Mouse (Mus musculus): ENCODE results near the gene Anxa5. TPM values are rescaled to one million over a fixed set of nuclear protein-coding genes. Genes with fewer than 3 reads are reported as not detected.
A peak's percentile ranks its signal among the peaks of the same experiment; 100 is the strongest.

Anxa5 gene
- total RNA-seq, 2 experiments from 2014 or later = 234 to 248 TPM

DNA sequence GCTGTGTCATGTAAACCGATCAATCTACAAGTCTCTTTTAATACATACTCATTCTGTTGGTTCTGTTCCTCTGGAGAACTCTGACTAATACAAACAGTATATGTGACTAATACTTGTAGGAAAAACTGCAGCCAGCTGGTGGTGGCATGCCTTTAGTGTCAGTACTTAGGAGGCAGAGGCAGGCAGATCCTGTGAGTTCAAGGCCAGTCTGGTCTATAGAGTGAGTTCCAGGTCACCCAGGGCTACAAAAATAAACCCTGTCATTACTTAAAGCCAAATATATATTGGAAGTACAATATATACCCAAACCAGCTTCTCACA, 13.9 kb upstream of the Anxa5 start:
- no peak for DNase-seq
- intact Hi-C loops (cut with DNase I) = no loop called here

- no peak for DNase-seq
- intact Hi-C loops (cut with DNase I) = no loop called here
These were observed 13.3 kb upstream of the Anxa5 start for GRCm38 (mm10) chr3:36488899-36489589.

- intact Hi-C loops (cut with DNase I) = no loop called here
- no peak for DNase-seq
These were observed 12.7 kb upstream of the Anxa5 start for GRCm38 (mm10) chr3:36488367-36488766.

- intact Hi-C loops (cut with DNase I) = no loop called here
- no peak for DNase-seq
These were observed 11.2 kb upstream of the Anxa5 start for GRCm38 (mm10) chr3:36486881-36487280.

GRCm38 (mm10) chr3:36486176-36486575, 10.5 kb upstream of the Anxa5 start:
- intact Hi-C loops (cut with DNase I) = no loop called here
- DNase-seq = no peak

- no peak for DNase-seq
- intact Hi-C loops (cut with DNase I) = no loop called here
These were observed 8.6 kb upstream of the Anxa5 start for GRCm38 (mm10) chr3:36484292-36484691.

- intact Hi-C loops (cut with DNase I) = no loop called here
- DNase-seq = no peak
These were observed 7.2 kb upstream of the Anxa5 start for GRCm38 (mm10) chr3:36482940-36483339.

GRCm38 (mm10) chr3:36481776-36482193, 6.1 kb upstream of the Anxa5 start:
- peak; percentile 79 to 82 for DNase-seq
- intact Hi-C loops (cut with DNase I) = loop anchor here (2.0 kb wide), 1 partner anchor 13 kb away; no protein-coding TSS in a partner anchor

- DNase-seq = no peak
- intact Hi-C loops (cut with DNase I) = loop anchor here (2.0 kb wide), 1 partner anchor 14 kb away; no protein-coding TSS in a partner anchor
These were observed 4.8 kb upstream of the Anxa5 start for GRCm38 (mm10) chr3:36480486-36480885.

- intact Hi-C loops (cut with DNase I) = no loop called here
- DNase-seq = no peak
These were observed 3.1 kb upstream of the Anxa5 start for GRCm38 (mm10) chr3:36478776-36479175.

- intact Hi-C loops (cut with DNase I) = no loop called here
- peak; percentile 38 to 56 for DNase-seq
These were observed 814 bp upstream of the Anxa5 start for GRCm38 (mm10) chr3:36476261-36477155.

DNA sequence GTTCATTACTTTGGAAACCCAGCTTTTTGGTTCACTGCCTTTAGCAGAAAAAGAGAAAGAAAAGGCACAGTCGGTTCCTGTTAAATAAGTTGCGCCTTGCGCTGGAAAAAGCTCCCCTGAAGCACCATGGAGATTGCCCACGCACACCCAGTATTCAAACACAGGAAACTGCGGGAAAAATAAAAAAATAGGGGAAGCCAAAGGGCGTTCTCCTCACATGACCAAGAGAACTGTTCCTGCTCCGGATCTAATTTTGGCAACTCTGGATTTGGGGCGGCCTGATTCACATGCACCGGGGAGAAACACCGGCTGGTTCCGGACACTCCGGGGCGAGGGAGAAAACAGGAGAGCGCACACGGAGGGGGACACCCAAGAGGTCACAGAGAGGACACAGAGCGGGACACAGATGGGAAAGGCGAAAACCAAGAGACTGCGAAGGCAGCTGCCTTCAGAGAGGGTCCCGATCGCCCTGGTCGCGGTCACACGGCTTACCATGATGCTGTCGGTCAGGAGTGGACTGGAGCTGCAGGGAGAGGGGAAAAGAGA, 683 bp downstream of the Anxa5 start:
- intact Hi-C loops (cut with DNase I) = no loop called here

GRCm38 (mm10) chr3:36474421-36474820, 1.3 kb downstream of the Anxa5 start:
- DNase-seq = no peak
- intact Hi-C loops (cut with DNase I) = no loop called here

More for the DNA sequence above, 683 bp downstream of the Anxa5 start:
- peak; percentile 75 to 80 for DNase-seq

DNA sequence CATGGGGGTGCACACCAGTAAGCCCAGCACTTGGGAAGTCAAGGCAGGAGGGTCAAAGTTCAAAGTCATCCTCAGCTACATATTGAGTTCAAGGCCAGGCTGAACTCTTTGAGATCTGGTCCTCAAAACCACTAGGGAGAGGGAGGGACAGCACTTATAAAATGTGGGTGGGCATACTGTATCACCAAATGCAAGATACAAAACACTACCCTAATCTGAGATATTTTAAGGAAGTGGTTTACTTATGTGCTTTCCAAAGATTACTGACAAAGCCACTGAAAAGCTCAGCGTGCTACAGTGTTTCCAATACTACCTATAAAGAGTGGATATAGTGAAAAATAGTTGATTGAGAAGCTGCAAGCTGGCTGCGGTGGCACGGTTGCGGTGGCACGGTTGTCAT, 2.5 kb downstream of the Anxa5 start:
- no peak for DNase-seq
- intact Hi-C loops (cut with DNase I) = no loop called here

DNA sequence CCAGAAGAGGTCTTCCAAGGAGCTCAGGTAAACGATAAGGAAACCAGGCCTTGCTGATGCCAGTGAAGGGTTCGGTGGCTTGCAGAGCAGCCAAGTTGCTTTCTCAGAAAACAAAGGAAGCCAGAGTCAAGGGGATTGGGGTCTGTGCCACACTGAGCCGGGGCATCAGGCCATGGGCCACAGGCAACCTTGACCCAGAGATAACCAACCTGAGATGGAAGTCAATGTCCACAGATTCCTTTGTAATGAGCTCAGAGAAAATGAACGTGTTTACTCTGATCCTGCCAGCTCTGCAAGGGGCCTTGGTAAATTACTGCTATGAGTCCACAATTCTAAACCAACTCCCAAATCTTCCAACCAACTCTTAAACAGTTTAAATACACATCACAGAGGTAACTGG, 3.8 kb downstream of the Anxa5 start:
- intact Hi-C loops (cut with DNase I) = no loop called here
- no peak for DNase-seq

GRCm38 (mm10) chr3:36468871-36469270, 6.8 kb downstream of the Anxa5 start:
- intact Hi-C loops (cut with DNase I) = no loop called here
- DNase-seq = peak in 1 of 2 experiments; percentile 32

- DNase-seq = no peak
- intact Hi-C loops (cut with DNase I) = no loop called here
These were observed 8.1 kb downstream of the Anxa5 start for GRCm38 (mm10) chr3:36467632-36468031.

DNA sequence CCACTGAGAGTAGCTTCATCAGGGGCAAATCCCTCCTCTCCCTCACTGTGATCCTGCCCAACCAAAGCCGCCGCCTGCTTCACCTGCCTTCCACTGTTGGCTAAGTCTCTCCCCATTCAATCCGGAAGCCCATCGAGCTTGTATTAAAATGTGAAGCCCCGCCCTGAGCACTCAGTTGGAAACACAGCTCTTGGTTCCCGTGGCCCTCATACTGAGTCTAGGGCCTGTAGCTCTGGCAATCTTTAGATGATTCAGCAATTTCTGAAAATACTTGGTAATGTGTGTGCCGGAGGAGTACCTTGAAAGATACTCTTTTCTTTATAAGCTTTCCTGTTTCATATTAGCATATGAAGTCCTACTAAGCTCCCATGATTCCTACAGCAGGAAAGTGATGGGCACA, 10.2 kb downstream of the Anxa5 start:
- intact Hi-C loops (cut with DNase I) = no loop called here
- DNase-seq = no peak

- no peak for DNase-seq
- intact Hi-C loops (cut with DNase I) = no loop called here
These were observed 13.3 kb downstream of the Anxa5 start for GRCm38 (mm10) chr3:36462348-36462747.

GRCm38 (mm10) chr3:36461819-36462218, 13.9 kb downstream of the Anxa5 start:
- DNase-seq = no peak
- intact Hi-C loops (cut with DNase I) = no loop called here

DNA sequence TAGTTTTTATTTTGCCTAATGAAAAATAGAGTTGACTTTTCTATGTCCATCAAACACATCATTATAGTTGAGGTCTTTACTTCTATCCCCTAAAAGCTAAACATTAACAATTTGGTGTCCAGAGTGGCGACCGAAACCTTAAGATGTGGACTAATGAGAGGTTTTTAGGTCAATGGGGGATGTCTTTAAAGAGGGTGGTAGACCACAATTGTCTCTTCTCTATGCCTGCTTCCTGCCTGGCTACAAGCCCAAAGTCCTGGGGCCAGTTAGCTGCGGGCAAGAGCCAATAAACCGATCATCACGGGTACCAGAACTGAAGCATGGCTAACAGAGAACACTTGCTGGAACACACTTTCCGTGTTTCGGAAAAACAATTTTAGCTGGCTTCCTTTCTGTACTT, 15.0 kb downstream of the Anxa5 start:
- intact Hi-C loops (cut with DNase I) = no loop called here
- no peak for DNase-seq

GRCm38 (mm10) chr3:36455566-36455965, 20.1 kb downstream of the Anxa5 start:
- DNase-seq = peak; percentile 40 to 50

More at GRCm38 (mm10) chr3:36455566-36455965, 20.1 kb downstream of the Anxa5 start:
- intact Hi-C loops (cut with DNase I) = no loop called here

Data from heart, postnatal 10 days (tissue).